Mouse (Mus musculus) forebrain, embryonic 10.5 days (tissue): Measurements from ENCODE around the gene Tns2. TPM values are rescaled to one million over a fixed set of nuclear protein-coding genes. Genes with fewer than 3 reads are reported as not detected.

Experiments used
- DNase-seq: peaks from one replicate; pipeline ENCODE4 v3.0.0-alpha.2; 2017; ENCODE audit warnings: low spot score; ENCODE audit errors: extremely low spot score
- H3K27ac ChIP-seq: fragments of 300-500 bp; sonication (generic); 2 replicates; pipeline ENCODE4 v1.5.1; 2016; ENCODE audit warnings: mild to moderate bottlenecking
- H3K27me3 ChIP-seq: fragments of 300-500 bp; sonication (generic); 2 replicates; pipeline ENCODE4 v1.6.1; 2016; ENCODE audit warnings: mild to moderate bottlenecking; ENCODE audit not compliant: poor library complexity, severe bottlenecking
- H3K36me3 ChIP-seq: fragments of 300-500 bp; sonication (generic); replicated peaks from 2 replicates; pipeline ENCODE4 v1.6.1; 2016; ENCODE audit warnings: mild to moderate bottlenecking, moderate library complexity
- H3K4me1 ChIP-seq: fragments of 300-500 bp; sonication (generic); 2 replicates; pipeline ENCODE4 v1.6.1; 2016
- H3K4me3 ChIP-seq: fragments of 300-500 bp; sonication (generic); 2 replicates; pipeline ENCODE4 v1.5.1; 2016; ENCODE audit warnings: mild to moderate bottlenecking, moderate library complexity
- H3K9me3 ChIP-seq: fragments of 300-500 bp; sonication (generic); 2 replicates; pipeline ENCODE4 v1.6.1; 2016; ENCODE audit warnings: mild to moderate bottlenecking, moderate library complexity
- WGBS: fragments of 180-500 bp; shearing (Covaris S2); methylation state at CpG from one replicate; pipeline ENCODE4 v1.1.7; 2016; 5-methylcytosine and 5-hydroxymethylcytosine counted together
- polyA plus RNA-seq: library from polyadenylated mRNA; unstranded; fragments of >200 nt; fragmentation: Nextera tagmentation; extraction: Ambion mirVana; gene quantifications from 2 replicates; pipeline ENCODE4 v1.2.1, GENCODE M21; 2016

Gene Tns2
- 11.1 and 13.1 TPM in 2 replicates for polyA plus RNA-seq

DNA sequence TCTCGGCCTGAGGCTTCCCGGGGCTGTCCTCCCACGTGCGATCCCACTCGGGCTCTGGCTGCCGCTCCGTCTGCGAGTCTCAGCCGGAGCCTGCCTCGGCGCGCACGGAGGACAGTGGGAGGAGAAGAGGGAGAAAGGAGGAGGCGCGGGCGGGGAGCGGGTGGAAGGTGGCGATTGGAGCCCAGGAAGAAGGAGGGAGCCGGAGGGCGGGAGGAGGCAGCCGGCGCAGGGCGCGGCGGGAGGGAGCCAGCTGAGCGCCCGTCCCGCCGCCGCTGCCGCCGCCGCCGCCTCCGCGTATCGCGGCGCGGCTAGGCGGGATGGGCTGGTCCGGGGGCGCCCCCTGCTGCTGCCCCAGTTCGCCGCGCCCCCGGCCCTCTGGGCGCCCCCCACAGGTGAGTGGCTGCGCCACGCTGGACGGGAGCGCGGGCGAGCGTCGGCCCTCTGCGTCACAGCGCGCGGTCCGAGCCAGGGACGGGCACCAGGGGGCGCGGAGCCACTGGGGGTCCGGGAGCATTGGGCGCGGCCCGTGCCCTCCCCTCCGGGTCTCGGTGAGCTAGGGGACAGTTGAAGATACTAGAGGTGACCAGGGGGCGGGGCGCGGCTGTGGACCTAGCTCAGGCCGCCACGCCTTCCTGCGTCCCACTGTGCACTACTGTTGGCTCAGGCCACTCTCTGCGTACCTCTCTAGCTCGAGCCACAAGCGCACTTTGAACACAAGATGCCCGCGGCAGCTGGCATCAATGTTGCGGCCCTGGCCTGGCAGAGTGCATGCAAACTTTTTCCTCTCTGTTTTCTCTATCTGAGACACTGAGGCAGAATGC is at the start of gene Tns2:
Gene Tns2 (plus strand): TSS at position 253 of the 821 bp plus-strand sequence.
- WGBS, result under 1% methylated on average over 79 of the region's 82 CpGs
- peaks cover 64% of the 10 kb centered on the region for H3K27me3 ChIP-seq
- peak within 1 kb of the TSS; percentile 88 for H3K27ac ChIP-seq
- H3K9me3 ChIP-seq, result no peaks in the 10 kb centered on the region
- peak; percentile 72 for DNase-seq
- peaks cover 34% of the 10 kb centered on the region for H3K36me3 ChIP-seq
- H3K4me1 ChIP-seq, result peaks cover 83% of the 10 kb centered on the region
- peak within 1 kb of the TSS; percentile 62 for H3K4me3 ChIP-seq

- peak; percentile 80 for DNase-seq
- Histone ChIP-seq H3K9me3 (no peaks in the 10 kb centered on the region), H3K27ac (peak overlapping the region; percentile 89), H3K4me3 (peak overlapping the region; percentile 64), H3K27me3 (no peaks in the 10 kb centered on the region; the same call in 1 of the 2 replicates), H3K4me1 (peaks cover 10% of the 10 kb centered on the region), H3K36me3 (no peaks in the 10 kb centered on the region)
- WGBS, result under 1% methylated on average over 28 of the region's 33 CpGs
Measured at GRCm38 (mm10) chr15:102051920-102052683, 48.1 kb upstream of the Tns2 start.

- WGBS, result 89% methylated on average over 15 of the region's 15 CpGs
- Histone ChIP-seq H3K36me3 (no peaks in the 10 kb centered on the region), H3K9me3 (no peaks in the 10 kb centered on the region)
Measured at GRCm38 (mm10) chr15:102056495-102057174, 43.6 kb upstream of the Tns2 start.

GRCm38 (mm10) chr15:102065661-102066325 is 34.4 kb upstream of the Tns2 start:
- Histone ChIP-seq H3K36me3 (no peaks in the 10 kb centered on the region), H3K27me3 (peaks cover 33% of the 10 kb centered on the region)
- 6% methylated on average over 20 of the region's 20 CpGs for WGBS

More at GRCm38 (mm10) chr15:102056495-102057174, 43.6 kb upstream of the Tns2 start:
- H3K27ac ChIP-seq, result no peak overlapping the region
- peaks cover 19% of the 10 kb centered on the region for H3K4me1 ChIP-seq
- H3K4me3 ChIP-seq, result no peak overlapping the region
- no peaks in the 10 kb centered on the region for H3K27me3 ChIP-seq
- DNase-seq, result no peak

GRCm38 (mm10) chr15:102070476-102071467 is 29.4 kb upstream of the Tns2 start:
- Histone ChIP-seq H3K27me3 (peaks cover 25% of the 10 kb centered on the region), H3K4me3 (no peak overlapping the region), H3K9me3 (no peaks in the 10 kb centered on the region), H3K4me1 (peaks cover 20% of the 10 kb centered on the region), H3K27ac (no peak overlapping the region), H3K36me3 (peaks cover 4% of the 10 kb centered on the region; the same call in 1 of the 2 replicates)
- DNase-seq, result no peak
- WGBS, result 79% methylated on average over 13 of the region's 13 CpGs

More at GRCm38 (mm10) chr15:102065661-102066325, 34.4 kb upstream of the Tns2 start:
- H3K9me3 ChIP-seq, result no peaks in the 10 kb centered on the region
- H3K27ac ChIP-seq, result 0 out of 2 replicates have a peak overlapping the region, but pooled peaks have one; percentile 15
- peaks cover 18% of the 10 kb centered on the region for H3K4me1 ChIP-seq
- DNase-seq, result peak; percentile 94
- no peak overlapping the region; the same call in 1 of the 2 replicates for H3K4me3 ChIP-seq

GRCm38 (mm10) chr15:102072963-102073558 is 27.2 kb upstream of the Tns2 start:
- Histone ChIP-seq H3K27ac (peak overlapping the region; percentile 99), H3K4me1 (peaks cover 25% of the 10 kb centered on the region), H3K27me3 (0 out of 2 replicates have a peak, but pooled peaks cover 5% of the 10 kb centered on the region), H3K36me3 (peaks cover 14% of the 10 kb centered on the region), H3K9me3 (no peaks in the 10 kb centered on the region), H3K4me3 (peak overlapping the region; percentile 87)
- 15% methylated on average over 6 of the region's 6 CpGs for WGBS
- no peak for DNase-seq

DNA sequence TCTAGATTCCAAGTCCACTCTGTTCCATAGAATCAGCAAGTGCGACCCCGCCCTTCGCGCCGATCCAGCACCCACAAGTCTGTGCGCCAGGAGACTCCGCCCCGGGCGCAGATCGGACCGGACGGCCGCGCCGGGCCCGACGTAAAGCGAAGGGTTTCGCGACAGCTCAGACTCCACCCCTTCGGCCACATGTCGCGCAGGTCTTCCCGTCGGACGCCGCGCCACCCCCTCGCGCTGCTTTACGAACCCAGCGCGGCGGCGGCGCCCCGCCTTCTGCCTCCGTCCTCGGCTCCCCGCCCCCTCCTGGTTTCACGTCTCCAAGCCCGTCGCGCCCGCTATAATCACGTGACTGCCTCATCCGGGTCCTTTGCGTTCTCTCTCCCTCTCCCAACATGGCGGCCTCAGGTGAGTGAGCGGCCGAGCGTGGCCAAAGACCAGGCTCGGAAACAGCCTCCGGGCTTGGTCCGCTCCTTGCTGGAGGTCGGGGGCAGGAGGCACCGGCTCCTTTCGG is 26.6 kb upstream of the Tns2 start, which contains the start of gene Eif4b:
Gene Eif4b (plus strand): TSS at position 215 of the 511 bp plus-strand sequence.
- peak; percentile 100 for DNase-seq
- peak within 1 kb of the TSS; percentile 99 for H3K27ac ChIP-seq
- H3K4me3 ChIP-seq, result peak within 1 kb of the TSS; percentile 87
- 0 out of 2 replicates have a peak, but pooled peaks cover 5% of the 10 kb centered on the region for H3K27me3 ChIP-seq
- peaks cover 16% of the 10 kb centered on the region for H3K36me3 ChIP-seq
- under 1% methylated on average over 58 of the region's 58 CpGs for WGBS
- H3K9me3 ChIP-seq, result no peaks in the 10 kb centered on the region
- peaks cover 25% of the 10 kb centered on the region for H3K4me1 ChIP-seq

GRCm38 (mm10) chr15:102074070-102074731 is 26.0 kb upstream of the Tns2 start:
- peaks cover 25% of the 10 kb centered on the region for H3K4me1 ChIP-seq
- H3K27me3 ChIP-seq, result 0 out of 2 replicates have a peak, but pooled peaks cover 2% of the 10 kb centered on the region
- under 1% methylated on average over 57 of the region's 57 CpGs for WGBS
- H3K36me3 ChIP-seq, result peaks cover 21% of the 10 kb centered on the region
- peak overlapping the region; percentile 87 for H3K4me3 ChIP-seq
- peak; percentile 68 for DNase-seq
- H3K27ac ChIP-seq, result peak overlapping the region; percentile 99
- H3K9me3 ChIP-seq, result no peaks in the 10 kb centered on the region

DNA sequence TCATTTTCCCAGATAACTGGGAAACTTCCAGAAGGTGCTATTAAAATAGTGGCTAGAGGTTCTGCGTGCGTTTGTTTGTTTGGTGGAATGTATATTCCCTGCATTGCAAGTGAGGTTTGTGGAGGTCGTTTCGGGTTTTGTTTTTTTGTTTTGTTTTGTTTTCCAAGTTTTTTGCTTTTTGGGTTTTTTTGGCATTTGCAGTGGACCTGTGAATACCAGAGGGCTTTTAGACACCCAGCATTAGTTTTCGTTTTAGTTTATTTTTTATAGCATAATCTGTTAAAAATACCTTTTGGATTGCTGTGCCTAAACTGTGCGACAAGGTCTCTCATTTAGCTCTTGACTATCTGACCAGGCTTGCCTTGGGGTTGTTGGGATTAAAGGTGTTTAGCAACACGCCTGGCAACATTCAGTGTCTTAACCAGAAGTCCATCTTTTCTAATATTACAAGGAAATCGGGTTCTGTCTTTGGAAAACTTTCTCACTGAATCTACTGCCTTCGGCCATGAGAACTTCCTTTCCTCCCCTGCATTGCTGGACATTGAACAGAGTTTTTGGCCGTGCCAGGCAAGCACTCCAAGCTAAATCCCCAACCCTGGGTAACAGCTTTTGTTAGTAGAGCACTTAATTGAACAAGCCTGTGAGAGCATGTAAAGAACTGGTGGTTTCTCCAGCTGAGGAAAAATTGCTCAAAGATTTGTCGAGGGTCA is 25.2 kb upstream of the Tns2 start:
- no peak for DNase-seq

More for the DNA sequence above, 25.2 kb upstream of the Tns2 start:
- peaks cover 25% of the 10 kb centered on the region for H3K4me1 ChIP-seq
- peaks cover 28% of the 10 kb centered on the region for H3K36me3 ChIP-seq
- H3K9me3 ChIP-seq, result no peaks in the 10 kb centered on the region
- peak overlapping the region; percentile 99 for H3K27ac ChIP-seq
- WGBS, result 17% methylated on average over 11 of the region's 11 CpGs
- peak overlapping the region; percentile 87 for H3K4me3 ChIP-seq
- no peaks in the 10 kb centered on the region for H3K27me3 ChIP-seq
